ENCODE assay signal across 28 mouse cellular contexts in genomic region chr7:34183794-34184193, GRCm38 (mm10). TPM values are rescaled to one million over a fixed set of nuclear protein-coding genes. Genes with fewer than 3 reads are reported as not detected.
DNase-seq lines count a peak whose midpoint lies in the region; ATAC-seq lines count a peak whose summit lies in the region.
"Had no signal": no experiment of that assay in that cellular context is flagged by ENCODE, and none has a peak within 500 bp of the region (broad histone marks: within the 10 kb centered on the region; RNA-seq: fewer than 3 reads in every experiment).

No protein-coding gene starts in this region.

- 79% methylated on average over 3 of the region's 3 CpGs for WGBS in heart, embryonic 12.5 days
- WGBS in limb, embryonic 13.5 days, result 73% methylated on average over 3 of the region's 3 CpGs
- 78% methylated on average over 3 of the region's 3 CpGs for WGBS in limb, embryonic 10.5 days
- WGBS in embryonic facial prominence, embryonic 13.5 days, result 60% methylated on average over 3 of the region's 3 CpGs

- H3K4me2 ChIP-seq in heart, embryonic 12.5 days, result no peak overlapping the region
- H3K4me2 ChIP-seq in limb, embryonic 13.5 days (replicated peaks), result no peak overlapping the region
- H3K4me2 ChIP-seq in embryonic facial prominence, embryonic 13.5 days, result no peak overlapping the region
- H3K4me2 ChIP-seq: heart, embryonic 13.5 days; limb, embryonic 12.5 days; liver, embryonic 15.5 days; lung, embryonic 15.5 days; neural tube, embryonic 12.5 days had no signal

- no peaks in the 10 kb centered on the region for H3K9me3 ChIP-seq in heart, embryonic 12.5 days (replicated peaks)
- no peaks in the 10 kb centered on the region for H3K9me3 ChIP-seq in limb, embryonic 13.5 days
- H3K9me3 ChIP-seq in limb, embryonic 10.5 days (replicated peaks), result no peaks in the 10 kb centered on the region
- no peaks in the 10 kb centered on the region for H3K9me3 ChIP-seq in embryonic facial prominence, embryonic 13.5 days
- H3K9me3 ChIP-seq: forebrain, embryonic 10.5 days; heart, embryonic 13.5 days; limb, embryonic 12.5 days; liver, embryonic 15.5 days; lung, embryonic 15.5 days; megakaryocyte, embryonic 14.5 days; neural tube, embryonic 12.5 days had no signal

- 0 out of 2 replicates have a peak, but pooled peaks have one; percentile 22 for ATAC-seq in heart, embryonic 12.5 days (ENCODE audit: insufficient number of reproducible peaks, low FRiP score)
- 0 out of 2 replicates have a peak, but pooled peaks have one; percentile 24 for ATAC-seq in limb, embryonic 13.5 days (ENCODE audit: low FRiP score, low read depth)
- 0 out of 2 replicates have a peak, but pooled peaks have one; percentile 48 for ATAC-seq in embryonic facial prominence, embryonic 13.5 days (ENCODE audit: insufficient number of reproducible peaks, insufficient read depth, low FRiP score, low TSS enrichment, low read depth)
- ATAC-seq: activated CD4-positive, CD25-positive, alpha-beta regulatory T cell, adult 4 months; forebrain, embryonic 16.5 days; hindbrain, embryonic 16.5 days had no signal

- intact Hi-C loops in heart, postnatal 14 days (cut with DNase I), result no loop called here

- no peaks in the 10 kb centered on the region for H3K27me3 ChIP-seq in heart, embryonic 12.5 days (replicated peaks)
- H3K27me3 ChIP-seq in limb, embryonic 13.5 days, result no peaks in the 10 kb centered on the region
- no peaks in the 10 kb centered on the region for H3K27me3 ChIP-seq in limb, embryonic 10.5 days (ENCODE audit: low read depth, poor library complexity, severe bottlenecking)
- no peaks in the 10 kb centered on the region for H3K27me3 ChIP-seq in embryonic facial prominence, embryonic 13.5 days
- H3K27me3 ChIP-seq: heart, embryonic 13.5 days; limb, embryonic 12.5 days; liver, embryonic 15.5 days; lung, embryonic 15.5 days; megakaryocyte, embryonic 14.5 days; neural tube, embryonic 12.5 days had no signal

- no peak overlapping the region for H3K27ac ChIP-seq in heart, embryonic 12.5 days (ENCODE audit: poor library complexity, severe bottlenecking)
- H3K27ac ChIP-seq in limb, embryonic 13.5 days, result no peak overlapping the region
- no peak overlapping the region for H3K27ac ChIP-seq in limb, embryonic 10.5 days
- no peak overlapping the region for H3K27ac ChIP-seq in embryonic facial prominence, embryonic 13.5 days
- H3K27ac ChIP-seq: forebrain, embryonic 10.5 days; heart, embryonic 13.5 days; limb, embryonic 12.5 days; liver, embryonic 15.5 days; lung, embryonic 15.5 days; neural tube, embryonic 12.5 days had no signal

- H3K4me1 ChIP-seq in heart, embryonic 12.5 days (replicated peaks), result no peaks in the 10 kb centered on the region
- no peaks in the 10 kb centered on the region for H3K4me1 ChIP-seq in limb, embryonic 13.5 days
- no peaks in the 10 kb centered on the region for H3K4me1 ChIP-seq in limb, embryonic 10.5 days
- H3K4me1 ChIP-seq in embryonic facial prominence, embryonic 13.5 days, result no peaks in the 10 kb centered on the region
- H3K4me1 ChIP-seq: forebrain, embryonic 10.5 days; heart, embryonic 13.5 days; limb, embryonic 12.5 days; liver, embryonic 15.5 days; lung, embryonic 15.5 days; neural tube, embryonic 12.5 days had no signal

- no peak overlapping the region for H3K4me3 ChIP-seq in heart, embryonic 12.5 days
- H3K4me3 ChIP-seq in limb, embryonic 13.5 days, result no peak overlapping the region
- no peak overlapping the region for H3K4me3 ChIP-seq in limb, embryonic 10.5 days
- H3K4me3 ChIP-seq in embryonic facial prominence, embryonic 13.5 days, result no peak overlapping the region
- H3K4me3 ChIP-seq: forebrain, embryonic 10.5 days; heart, embryonic 13.5 days; limb, embryonic 12.5 days; liver, embryonic 15.5 days; lung, embryonic 15.5 days; megakaryocyte, embryonic 14.5 days; neural tube, embryonic 12.5 days had no signal

- H3K36me3 ChIP-seq in heart, embryonic 12.5 days, result peaks cover 57% of the 10 kb centered on the region
- H3K36me3 ChIP-seq in limb, embryonic 13.5 days, result peaks cover 55% of the 10 kb centered on the region
- peaks cover 54% of the 10 kb centered on the region for H3K36me3 ChIP-seq in limb, embryonic 10.5 days
- H3K36me3 ChIP-seq in embryonic facial prominence, embryonic 13.5 days, result peaks cover 52% of the 10 kb centered on the region

- no peak overlapping the region for H3K9ac ChIP-seq in heart, embryonic 12.5 days
- H3K9ac ChIP-seq in limb, embryonic 13.5 days, result no peak overlapping the region
- no peak overlapping the region for H3K9ac ChIP-seq in embryonic facial prominence, embryonic 13.5 days
- H3K9ac ChIP-seq: heart, embryonic 13.5 days; limb, embryonic 12.5 days; liver, embryonic 15.5 days; lung, embryonic 15.5 days; neural tube, embryonic 12.5 days had no signal

- DNase-seq in heart, postnatal 14 days, result no peak
- no peak for DNase-seq in limb, embryonic 10.5 days (ENCODE audit: low spot score)
- DNase-seq in cerebellum, adult 8-10 months, result no peak
- DNase-seq in spleen, adult 18-20 months, result no peak
- DNase-seq: adrenal gland, adult 8-10 months; cerebellum, adult 18-20 months; cerebellum, postnatal 25 days; gastrocnemius, postnatal 10 days; heart, postnatal 4 days; kidney, adult 11 months; kidney, postnatal 36 days; layer of hippocampus, postnatal 36 days; lung, postnatal 36 days; midbrain, embryonic 14.5 days; right cerebral cortex, postnatal 14 days had no signal

RNA-seq across cellular contexts. Expression of gene Pdcd2l, which starts 12.7 kb away (rescaled TPM):
- polyA plus RNA-seq in heart, embryonic 12.5 days (2016; fragmentation: Nextera tagmentation; extraction: Ambion mirVana), result 45.6 and 50.0 TPM in 2 replicates
- total RNA-seq in heart, postnatal 14 days (2021), result 10 to 100 TPM; 16.2 to 19.2 TPM
- 69.0 and 73.2 TPM in 2 replicates for polyA plus RNA-seq in limb, embryonic 13.5 days (2015; fragmentation: Nextera tagmentation; extraction: Ambion mirVana)
- polyA plus RNA-seq in limb, embryonic 10.5 days (2016; fragmentation: Nextera tagmentation; extraction: Ambion mirVana), result 75.4 and 88.1 TPM in 2 replicates
- polyA plus RNA-seq in embryonic facial prominence, embryonic 13.5 days (2015; fragmentation: Nextera tagmentation; extraction: Ambion mirVana), result 59.4 and 70.0 TPM in 2 replicates

RNA-seq across cellular contexts. Expression of gene Uba2, which starts 14.4 kb away (rescaled TPM):
- 123 and 127 TPM in 2 replicates for polyA plus RNA-seq in heart, embryonic 12.5 days (2016; fragmentation: Nextera tagmentation; extraction: Ambion mirVana)
- 10 to 100 TPM; 34.6 to 38.9 TPM for total RNA-seq in heart, postnatal 14 days (2021)
- polyA plus RNA-seq in limb, embryonic 13.5 days (2015; fragmentation: Nextera tagmentation; extraction: Ambion mirVana), result 230 and 232 TPM in 2 replicates
- polyA plus RNA-seq in limb, embryonic 10.5 days (2016; fragmentation: Nextera tagmentation; extraction: Ambion mirVana), result 297 and 310 TPM in 2 replicates
- 226 and 239 TPM in 2 replicates for polyA plus RNA-seq in embryonic facial prominence, embryonic 13.5 days (2015; fragmentation: Nextera tagmentation; extraction: Ambion mirVana)

RNA-seq across cellular contexts. Expression of gene Gpi1, which starts 46.3 kb away (rescaled TPM):
- polyA plus RNA-seq in heart, embryonic 12.5 days (2016; fragmentation: Nextera tagmentation; extraction: Ambion mirVana), result 777 and 794 TPM in 2 replicates
- total RNA-seq in heart, postnatal 14 days (2021), result 100 to 1,000 TPM; 507 to 526 TPM
- 268 and 277 TPM in 2 replicates for polyA plus RNA-seq in limb, embryonic 13.5 days (2015; fragmentation: Nextera tagmentation; extraction: Ambion mirVana)
- 291 and 361 TPM in 2 replicates for polyA plus RNA-seq in limb, embryonic 10.5 days (2016; fragmentation: Nextera tagmentation; extraction: Ambion mirVana)
- polyA plus RNA-seq in embryonic facial prominence, embryonic 13.5 days (2015; fragmentation: Nextera tagmentation; extraction: Ambion mirVana), result 221 and 235 TPM in 2 replicates

RNA-seq across cellular contexts. Expression of gene Wtip, which starts 50.7 kb away (rescaled TPM):
- 4.5 and 5.9 TPM in 2 replicates for polyA plus RNA-seq in heart, embryonic 12.5 days (2016; fragmentation: Nextera tagmentation; extraction: Ambion mirVana)
- total RNA-seq in heart, postnatal 14 days (2021), result 10 to 100 TPM; 14.0 to 15.7 TPM
- polyA plus RNA-seq in limb, embryonic 13.5 days (2015; fragmentation: Nextera tagmentation; extraction: Ambion mirVana), result 7.5 and 8.5 TPM in 2 replicates
- 6.3 and 7.2 TPM in 2 replicates for polyA plus RNA-seq in limb, embryonic 10.5 days (2016; fragmentation: Nextera tagmentation; extraction: Ambion mirVana)
- 6.8 and 9.2 TPM in 2 replicates for polyA plus RNA-seq in embryonic facial prominence, embryonic 13.5 days (2015; fragmentation: Nextera tagmentation; extraction: Ambion mirVana)
- polyA plus RNA-seq: activated CD4-positive, CD25-positive, alpha-beta regulatory T cell, adult 4 months had no signal
